Mouse (Mus musculus) midbrain, postnatal 0 days (tissue): Measurements from ENCODE around the gene Mesp1. TPM values are rescaled to one million over a fixed set of nuclear protein-coding genes. Genes with fewer than 3 reads are reported as not detected.

Experiments used
- ATAC-seq: fragments of 200-750 bp; cut with Nextera tagmentation; 2 replicates; pipeline ENCODE4 v1.8.0; 2017; ENCODE audit warnings: moderate number of reproducible peaks, mild to moderate bottlenecking, moderate TSS enrichment, moderate library complexity; ENCODE audit not compliant: low FRiP score
- DNase-seq: peaks from one replicate; pipeline ENCODE4 v3.0.0-alpha.2; 2015; ENCODE audit warnings: low spot score
- H3K27ac ChIP-seq: fragments of 300-500 bp; sonication (generic); 2 replicates; pipeline ENCODE4 v1.5.1; 2014; ENCODE audit warnings: low read depth, mild to moderate bottlenecking, low read length, mixed read lengths
- H3K27me3 ChIP-seq: fragments of 300-500 bp; sonication (generic); 2 replicates; pipeline ENCODE4 v1.6.1; 2014; ENCODE audit warnings: low read length, control low read depth, mixed read lengths; ENCODE audit not compliant: insufficient read depth
- H3K36me3 ChIP-seq: fragments of 300-500 bp; sonication (generic); 2 replicates; pipeline ENCODE4 v1.6.1; 2014; ENCODE audit warnings: low read length, control low read depth, mixed read lengths; ENCODE audit not compliant: insufficient read depth
- H3K4me1 ChIP-seq: fragments of 300-500 bp; sonication (generic); 2 replicates; pipeline ENCODE4 v1.6.1; 2014; ENCODE audit warnings: mild to moderate bottlenecking, control low read depth, antibody characterized with exemption, low read length, mixed read lengths; ENCODE audit not compliant: insufficient read depth
- H3K4me2 ChIP-seq: fragments of 300-500 bp; sonication (generic); 2 replicates; pipeline ENCODE4 v1.6.1; 2014; ENCODE audit warnings: low read depth, mild to moderate bottlenecking, low read length, mixed read lengths; ENCODE audit not compliant: poor library complexity, severe bottlenecking
- H3K4me3 ChIP-seq: fragments of 300-500 bp; sonication (generic); 2 replicates; pipeline ENCODE4 v1.5.1; 2014; ENCODE audit warnings: low read depth, mild to moderate bottlenecking, low read length, moderate library complexity
- H3K9ac ChIP-seq: fragments of 300-500 bp; sonication (generic); replicated peaks from 2 replicates; pipeline ENCODE4 v1.6.1; 2014; ENCODE audit warnings: mild to moderate bottlenecking, low read length, moderate library complexity, mixed read lengths; ENCODE audit not compliant: poor library complexity, severe bottlenecking
- H3K9me3 ChIP-seq: fragments of 300-500 bp; sonication (generic); 2 replicates; pipeline ENCODE4 v1.6.1; 2016; ENCODE audit warnings: low read length, control low read depth
- CTCF ChIP-seq: IDR thresholded peaks from 2 replicates; pipeline ENCODE4 v1.5.1; 2016; ENCODE audit warnings: antibody characterized with exemption, mild to moderate bottlenecking
- whole genome bisulfite sequencing: fragments of 180-500 bp; shearing (Covaris S2); extraction: QIAGEN DNeasy Blood & Tissue Kit; methylation state at CpG from one replicate; pipeline ENCODE4 v1.1.7; 2014; 5-methylcytosine and 5-hydroxymethylcytosine counted together
- polyA plus RNA-seq: library from polyadenylated mRNA; unstranded; fragments of >200 nt; fragmentation: Nextera tagmentation; extraction: Ambion mirVana; gene quantifications from 2 replicates; pipeline ENCODE4 v1.2.1, GENCODE M21; 2015
- total RNA-seq: library from RNA; depleted of rRNA; stranded (reverse); fragments of >200 nt; gene quantifications from 2 replicates; pipeline ENCODE4 v1.2.3, GENCODE M21; 2014

The Mesp1 gene
- total and polyA plus RNA-seq, 2 experiments from 2014 or later, result 0.27 to 0.86 TPM

GRCm38 (mm10) chr7:79813409-79813808, 19.8 kb upstream of the Mesp1 start:
- ATAC-seq (no peak), DNase-seq (no peak)
- Histone ChIP-seq H3K4me3 (no peak overlapping the region), H3K36me3 (no peaks in the 10 kb centered on the region), H3K4me2 (no peak overlapping the region), H3K27me3 (no peaks in the 10 kb centered on the region), H3K27ac (no peak overlapping the region), H3K9ac (no peak overlapping the region), H3K4me1 (no peaks in the 10 kb centered on the region), H3K9me3 (no peaks in the 10 kb centered on the region)
- WGBS, result 97% methylated on average over 1 of the region's 1 CpGs
- no peak for TF ChIP-seq CTCF

- no peaks in the 10 kb centered on the region for H3K9me3 ChIP-seq
- no peaks in the 10 kb centered on the region for H3K4me1 ChIP-seq
- peak; percentile 76 for ATAC-seq
- peak within 1 kb of the TSS; percentile 42 for H3K9ac ChIP-seq
- H3K27me3 ChIP-seq, result no peaks in the 10 kb centered on the region
- H3K27ac ChIP-seq, result no peak within 1 kb of the TSS
- TF ChIP-seq CTCF, result peak; percentile 30
- peak within 1 kb of the TSS; percentile 53 for H3K4me2 ChIP-seq
- WGBS, result 20% methylated on average over 69 of the region's 71 CpGs
- peak; percentile 79 for DNase-seq
- H3K4me3 ChIP-seq, result peak within 1 kb of the TSS; percentile 30
- no peaks in the 10 kb centered on the region for H3K36me3 ChIP-seq
Observed at GRCm38 (mm10) chr7:79810611-79811506, 17.3 kb upstream of the Mesp1 start, which contains the start of gene Mesp2. Gene Mesp2 (plus strand): TSS chr7:79810727.

- 89% methylated on average over 7 of the region's 7 CpGs for WGBS
Observed at GRCm38 (mm10) chr7:79808561-79808960, 15.0 kb upstream of the Mesp1 start.

GRCm38 (mm10) chr7:79803887-79804286, 10.3 kb upstream of the Mesp1 start:
- no peak overlapping the region for H3K4me2 ChIP-seq
- no peak overlapping the region for H3K9ac ChIP-seq
- H3K27ac ChIP-seq, result no peak overlapping the region
- 58% methylated on average over 2 of the region's 2 CpGs for WGBS
- H3K9me3 ChIP-seq, result no peaks in the 10 kb centered on the region
- DNase-seq, result no peak
- no peaks in the 10 kb centered on the region for H3K4me1 ChIP-seq
- TF ChIP-seq CTCF, result no peak
- no peak for ATAC-seq
- no peaks in the 10 kb centered on the region for H3K27me3 ChIP-seq
- no peak overlapping the region for H3K4me3 ChIP-seq
- H3K36me3 ChIP-seq, result no peaks in the 10 kb centered on the region

More at GRCm38 (mm10) chr7:79808561-79808960, 15.0 kb upstream of the Mesp1 start:
- H3K9ac ChIP-seq, result no peak overlapping the region
- no peak overlapping the region for H3K27ac ChIP-seq
- H3K36me3 ChIP-seq, result no peaks in the 10 kb centered on the region
- ATAC-seq, result no peak
- no peaks in the 10 kb centered on the region for H3K4me1 ChIP-seq
- no peak overlapping the region for H3K4me3 ChIP-seq
- TF ChIP-seq CTCF, result no peak
- no peak for DNase-seq
- H3K27me3 ChIP-seq, result no peaks in the 10 kb centered on the region
- no peaks in the 10 kb centered on the region for H3K9me3 ChIP-seq
- H3K4me2 ChIP-seq, result no peak overlapping the region

GRCm38 (mm10) chr7:79802037-79802436, 8.4 kb upstream of the Mesp1 start:
- H3K4me3 ChIP-seq, result no peak overlapping the region
- no peak overlapping the region for H3K4me2 ChIP-seq
- ATAC-seq (no peak), DNase-seq (no peak)
- no peaks in the 10 kb centered on the region for H3K27me3 ChIP-seq
- no peak for TF ChIP-seq CTCF
- no peaks in the 10 kb centered on the region for H3K4me1 ChIP-seq
- 74% methylated on average over 5 of the region's 5 CpGs for WGBS
- no peak overlapping the region for H3K9ac ChIP-seq
- no peaks in the 10 kb centered on the region for H3K9me3 ChIP-seq
- H3K36me3 ChIP-seq, result no peaks in the 10 kb centered on the region
- H3K27ac ChIP-seq, result no peak overlapping the region

- no peak for ATAC-seq
- no peaks in the 10 kb centered on the region for H3K36me3 ChIP-seq
Observed at GRCm38 (mm10) chr7:79801391-79801790, 7.8 kb upstream of the Mesp1 start.

More at GRCm38 (mm10) chr7:79801391-79801790, 7.8 kb upstream of the Mesp1 start:
- Histone ChIP-seq H3K27ac (no peak overlapping the region), H3K4me2 (no peak overlapping the region), H3K27me3 (no peaks in the 10 kb centered on the region), H3K4me3 (no peak overlapping the region), H3K4me1 (no peaks in the 10 kb centered on the region), H3K9ac (no peak overlapping the region), H3K9me3 (no peaks in the 10 kb centered on the region)
- DNase-seq, result no peak
- 74% methylated on average over 11 of the region's 11 CpGs for WGBS
- no peak for TF ChIP-seq CTCF
